Mouse (Mus musculus) lung, adult 2 months (tissue): ENCODE data around the gene Prx.

Experiments used
- CTCF ChIP-seq: fragments of 200-500 bp; IDR thresholded peaks from 2 replicates; pipeline ENCODE4 v1.5.1; 2011; ENCODE audit warnings: mild to moderate bottlenecking, low read length, control low read depth; ENCODE audit not compliant: insufficient read depth
- POLR2A ChIP-seq: fragments of 200-500 bp; IDR thresholded peaks from 2 replicates; pipeline ENCODE4 v1.6.1; 2011; ENCODE audit warnings: low read depth, mild to moderate bottlenecking, control low read depth, low read length, borderline replicate concordance; ENCODE audit errors: extremely low read depth

- no peak for TF ChIP-seq CTCF
- TF ChIP-seq POLR2A, result no peak
Observed at GRCm38 (mm10) chr7:27529070-27529469, 29.9 kb downstream of the Prx start.
